Comparison of ENCODE assay signal across 35 mouse cellular contexts in the genomic region with DNA sequence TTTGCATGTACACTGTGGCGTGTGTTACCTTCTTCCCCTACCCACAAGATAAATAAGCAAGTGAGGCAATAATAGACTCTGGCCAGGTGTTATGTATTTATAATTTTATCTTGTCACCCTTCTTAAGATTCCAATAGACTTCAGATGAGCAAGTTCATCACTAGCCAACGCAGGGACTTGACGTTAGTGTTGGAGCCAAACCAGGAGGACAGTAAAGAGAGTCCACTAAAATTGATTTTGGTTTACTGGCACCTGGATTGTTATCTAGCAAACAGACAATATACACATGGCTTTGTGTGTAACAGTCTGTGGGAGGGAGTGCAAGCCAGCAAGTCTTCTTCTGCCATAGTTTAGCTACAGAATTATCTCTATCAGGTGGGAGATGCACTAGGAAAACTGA.
"Had no signal": no experiment of that assay in that cellular context is flagged by ENCODE, and none has a peak within 500 bp of the region (broad histone marks: within the 10 kb centered on the region; RNA-seq: fewer than 3 reads in every experiment).

No protein-coding gene starts in this region.

- H3K27me3 ChIP-seq: heart, embryonic 12.5 days; heart, embryonic 13.5 days; heart, embryonic 15.5 days; hindbrain, embryonic 12.5 days; hindbrain, embryonic 13.5 days; hindbrain, embryonic 15.5 days; intestine, embryonic 15.5 days; kidney, embryonic 15.5 days had no signal

- H3K4me2 ChIP-seq: heart, embryonic 11.5 days; heart, embryonic 12.5 days; heart, embryonic 13.5 days; heart, embryonic 15.5 days; hindbrain, embryonic 12.5 days; hindbrain, embryonic 13.5 days; hindbrain, embryonic 14.5 days; hindbrain, embryonic 15.5 days; intestine, embryonic 15.5 days; kidney, embryonic 15.5 days had no signal

- DNase-seq: heart, postnatal 10 days; heart, postnatal 14 days; heart, postnatal 36 days; heart, postnatal 4 days; kidney, adult 11 months; kidney, adult 18-20 months; kidney, adult 2 months; kidney, adult 8-10 months; kidney, adult 9 months; kidney, postnatal 10 days; kidney, postnatal 14 days; kidney, postnatal 25 days; kidney, postnatal 36 days; kidney, postnatal 4 days; layer of hippocampus, adult 9-11 months; layer of hippocampus, postnatal 36 days had no signal

- ATAC-seq: hindbrain, embryonic 16.5 days; hindbrain, postnatal 0 days; inflammation-experienced regulatory T-cells, adult 6 months; intestine, embryonic 15.5 days; intestine, embryonic 16.5 days; intestine, postnatal 0 days had no signal

- H3K4me3 ChIP-seq: heart, embryonic 10.5 days; heart, embryonic 12.5 days; heart, embryonic 13.5 days; heart, embryonic 15.5 days; hindbrain, embryonic 10.5 days; hindbrain, embryonic 12.5 days; hindbrain, embryonic 13.5 days; hindbrain, embryonic 15.5 days; intestine, embryonic 15.5 days; kidney, embryonic 15.5 days; layer of hippocampus, adult 2 months had no signal

- H3K27ac ChIP-seq: heart, embryonic 10.5 days; heart, embryonic 13.5 days; heart, embryonic 15.5 days; hindbrain, embryonic 10.5 days; hindbrain, embryonic 12.5 days; hindbrain, embryonic 13.5 days; hindbrain, embryonic 14.5 days; hindbrain, embryonic 15.5 days; hindbrain, postnatal 0 days; intestine, embryonic 15.5 days; kidney, embryonic 15.5 days; kidney, postnatal 0 days; layer of hippocampus, adult 2 months had no signal

- H3K9ac ChIP-seq: heart, embryonic 12.5 days; heart, embryonic 13.5 days; heart, embryonic 15.5 days; hindbrain, embryonic 12.5 days; hindbrain, embryonic 13.5 days; hindbrain, embryonic 14.5 days; hindbrain, embryonic 15.5 days; intestine, embryonic 15.5 days; kidney, embryonic 15.5 days had no signal

- H3K9me3 ChIP-seq: heart, embryonic 10.5 days; heart, embryonic 12.5 days; heart, embryonic 13.5 days; heart, embryonic 15.5 days; hindbrain, embryonic 10.5 days; hindbrain, embryonic 12.5 days; hindbrain, embryonic 13.5 days; hindbrain, embryonic 15.5 days; intestine, embryonic 15.5 days; kidney, embryonic 15.5 days had no signal

- H3K36me3 ChIP-seq: heart, embryonic 10.5 days; heart, embryonic 12.5 days; heart, embryonic 13.5 days; heart, embryonic 15.5 days; hindbrain, embryonic 10.5 days; hindbrain, embryonic 12.5 days; hindbrain, embryonic 13.5 days; hindbrain, embryonic 15.5 days; intestine, embryonic 15.5 days; kidney, embryonic 15.5 days had no signal
